Mouse (Mus musculus): ENCODE measurements at regions not wholly inside any gene's neighbourhood (a gene's known extent, or its start where the extent isn't known, plus 50 kb on each side); places are given as distances from the start of the nearest gene placed in this dataset.

DNA sequence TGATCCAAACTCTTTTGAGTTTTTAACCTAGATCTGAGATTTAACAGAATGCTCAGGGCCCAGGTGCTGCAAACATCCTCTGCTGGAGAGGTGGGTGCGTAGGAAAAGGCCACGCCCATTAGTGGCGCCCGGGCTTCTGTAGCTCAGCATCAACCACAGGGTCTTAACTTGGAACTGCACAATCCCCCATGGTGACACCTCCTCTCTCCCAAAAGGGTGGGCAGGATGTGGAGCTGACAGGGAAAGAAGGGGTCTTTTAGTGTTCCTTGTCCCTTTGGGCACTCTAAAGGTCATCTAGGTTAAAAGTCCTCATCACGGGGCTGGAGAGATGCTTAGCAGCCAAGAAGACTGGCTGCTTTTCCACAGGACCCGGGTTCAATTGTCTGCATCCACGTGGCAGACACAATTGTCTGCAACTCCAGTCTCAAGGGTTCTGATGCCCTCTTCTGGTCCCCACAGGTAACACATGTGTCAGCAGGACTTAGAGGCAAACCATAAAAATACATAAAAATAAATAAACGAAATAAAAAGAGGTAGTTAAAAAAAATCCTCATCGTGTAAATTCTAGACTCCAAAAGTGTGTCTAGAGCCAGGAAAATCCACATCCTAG, 96.2 kb downstream of the Tmem30b start:
- no peak for TF ChIP-seq MYOG (IDR thresholded peaks at IDR 0.05; ENCODE audit: control insufficient read depth, extremely low read depth, insufficient read length)
- peak; percentile 8 for TF ChIP-seq CTCF (IDR thresholded peaks at IDR 0.05; ENCODE audit: control insufficient read depth, insufficient read depth, insufficient read length)
- TF ChIP-seq MYOD1 (IDR thresholded peaks at IDR 0.05; ENCODE audit: control insufficient read depth, insufficient read length, low read depth): no peak
- peak; percentile 90 for TF ChIP-seq MAX (IDR thresholded peaks at IDR 0.05)
- TF ChIP-seq CEBPB (IDR thresholded peaks at IDR 0.05; ENCODE audit: low read depth): no peak
- TF ChIP-seq FOSL1 (IDR thresholded peaks at IDR 0.05; ENCODE audit: insufficient read depth, low read length, poor library complexity, severe bottlenecking): no peak

Data from C2C12 (cell line).